Mouse (Mus musculus): ENCODE measurements around the gene Sirt4.
A peak's percentile ranks its signal among the peaks of the same experiment; 100 is the strongest.
"Not testable (repeated sequence)": the region's sequence is repeated elsewhere in the genome, so short reads cannot be mapped to it uniquely, and the experiment has no call there.

Sirt4 gene

GRCm38 (mm10) chr5:115483947-115484920, at the start of gene Sirt4:
Gene Sirt4 (minus strand): TSS chr5:115484725.
- peak; percentile 97 for DNase-seq

GRCm38 (mm10) chr5:115531671-115532270, 47.2 kb upstream of the Sirt4 start:
- DNase-seq = peak; percentile 88

GRCm38 (mm10) chr5:115530447-115530809, 45.9 kb upstream of the Sirt4 start:
- peak; percentile 97 for DNase-seq

GRCm38 (mm10) chr5:115529742-115530446, 45.4 kb upstream of the Sirt4 start:
- DNase-seq = peak; percentile 75

- DNase-seq = no peak
Measured at GRCm38 (mm10) chr5:115529364-115529741, 44.8 kb upstream of the Sirt4 start.

GRCm38 (mm10) chr5:115528128-115528527, 43.6 kb upstream of the Sirt4 start:
- no peak for DNase-seq

GRCm38 (mm10) chr5:115526456-115527202, 42.1 kb upstream of the Sirt4 start:
- no peak for DNase-seq

- no peak for DNase-seq
Measured at GRCm38 (mm10) chr5:115525943-115526342, 41.4 kb upstream of the Sirt4 start.

GRCm38 (mm10) chr5:115525416-115525815, 40.9 kb upstream of the Sirt4 start:
- no peak for DNase-seq

GRCm38 (mm10) chr5:115524471-115524870, 39.9 kb upstream of the Sirt4 start:
- DNase-seq = no peak

GRCm38 (mm10) chr5:115523971-115524370, 39.4 kb upstream of the Sirt4 start:
- DNase-seq = no peak

- no peak for DNase-seq
Measured at GRCm38 (mm10) chr5:115522981-115523499, 38.5 kb upstream of the Sirt4 start.

GRCm38 (mm10) chr5:115522531-115522930, 38.0 kb upstream of the Sirt4 start:
- DNase-seq = no peak

- DNase-seq = no peak
Measured at GRCm38 (mm10) chr5:115521553-115522461, 37.3 kb upstream of the Sirt4 start.

GRCm38 (mm10) chr5:115520325-115520869, 35.9 kb upstream of the Sirt4 start:
- no peak for DNase-seq

- not testable (repeated sequence) for DNase-seq
Measured at GRCm38 (mm10) chr5:115518214-115518613, 33.7 kb upstream of the Sirt4 start.

- no peak for DNase-seq
Measured at GRCm38 (mm10) chr5:115517501-115517900, 33.0 kb upstream of the Sirt4 start.

GRCm38 (mm10) chr5:115516908-115517307, 32.4 kb upstream of the Sirt4 start:
- DNase-seq = no peak

GRCm38 (mm10) chr5:115516081-115516907, 31.8 kb upstream of the Sirt4 start:
- no peak for DNase-seq

All from cerebellum, adult 9-10 months (tissue).